Mouse (Mus musculus) testis, adult 2 months (tissue): ENCODE results near the gene Ttc28.

Experiments
- CTCF ChIP-seq: fragments of 200-500 bp; IDR thresholded peaks from 2 replicates; pipeline ENCODE4 v1.5.1; 2012; ENCODE audit warnings: low read depth, mild to moderate bottlenecking, inconsistent platforms, low read length, moderate library complexity; ENCODE audit not compliant: control insufficient read depth, insufficient read depth, insufficient replicate concordance
- POLR2A ChIP-seq: fragments of 200-500 bp; IDR thresholded peaks from 2 replicates; pipeline ENCODE4 v1.6.1; 2012; ENCODE audit warnings: low read depth, mild to moderate bottlenecking, inconsistent platforms, low read length, moderate library complexity; ENCODE audit not compliant: control insufficient read depth

DNA sequence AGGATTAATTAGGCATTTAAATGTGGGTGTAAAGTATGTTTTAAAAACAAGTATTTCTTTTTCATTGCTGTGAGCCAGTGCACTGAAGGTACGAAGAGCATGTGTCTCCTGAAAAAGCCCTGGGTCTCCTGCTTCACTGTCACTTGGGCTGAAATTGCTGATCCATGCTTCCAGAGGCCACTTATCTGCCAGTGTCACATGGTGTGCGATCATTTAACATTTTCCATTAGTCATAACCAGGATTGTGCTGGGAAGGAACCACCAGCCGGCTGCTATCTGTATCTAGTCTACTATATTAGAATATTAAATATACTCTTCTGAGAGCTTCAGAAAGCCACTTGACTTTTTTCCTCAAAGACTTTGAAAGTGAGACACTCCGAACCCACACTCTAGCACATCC lies 186.2 kb downstream of the Ttc28 start:
- no peak for TF ChIP-seq CTCF
- TF ChIP-seq POLR2A = no peak
